Mouse (Mus musculus): ENCODE results near the gene Ccdc58. TPM values are rescaled to one million over a fixed set of nuclear protein-coding genes. Genes with fewer than 3 reads are reported as not detected.
"Not testable (repeated sequence)": the region's sequence is repeated elsewhere in the genome, so short reads cannot be mapped to it uniquely, and the experiment has no call there.

Ccdc58 gene
- polyA plus RNA-seq (2012; rRNA removed) = 19.2 and 20.5 TPM in 2 replicates

- Histone ChIP-seq H3K4me3 (replicated peaks; ENCODE audit: insufficient read depth, low read depth, low read length) (peak within 1 kb of the TSS; percentile 93), H3K4me1 (ENCODE audit: control insufficient read depth, insufficient read depth, low read length) (no peaks in the 10 kb centered on the region; the same call in 1 of the 2 replicates), H3K27me3 (ENCODE audit: control insufficient read depth, insufficient read depth, low read length) (no peaks in the 10 kb centered on the region), H3K27ac (ENCODE audit: insufficient read depth, low read length) (peak within 1 kb of the TSS; percentile 98)
- TF ChIP-seq CTCF (IDR thresholded peaks at IDR 0.05; ENCODE audit: borderline replicate concordance, insufficient read depth, low read depth, low read length) = no peak
- peak; percentile 99 for TF ChIP-seq POLR2A (IDR thresholded peaks at IDR 0.05; ENCODE audit: borderline replicate concordance, insufficient read depth, low read length)
- under 1% methylated on average over 81 of the region's 81 CpGs for WGBS
- peak; percentile 93 to 94 for DNase-seq
These were observed at the start of gene Ccdc58, which contains the start of gene Fam162a for GRCm38 (mm10) chr16:36071450-36072379. Gene Ccdc58, plus strand, starts transcription at chr16:36071685. Gene Fam162a, minus strand, starts transcription at chr16:36071594.

- 94% methylated on average over 2 of the region's 2 CpGs for WGBS
- not testable (repeated sequence) for H3K27ac ChIP-seq (ENCODE audit: insufficient read depth, low read length); H3K4me3 ChIP-seq (replicated peaks; ENCODE audit: insufficient read depth, low read depth, low read length); H3K4me1 ChIP-seq (ENCODE audit: control insufficient read depth, insufficient read depth, low read length); H3K27me3 ChIP-seq (ENCODE audit: control insufficient read depth, insufficient read depth, low read length); DNase-seq
These were observed 43.4 kb upstream of the Ccdc58 start for GRCm38 (mm10) chr16:36028120-36028519.

- TF ChIP-seq CTCF (IDR thresholded peaks at IDR 0.05; ENCODE audit: borderline replicate concordance, insufficient read depth, low read depth, low read length) (no peak), POLR2A (IDR thresholded peaks at IDR 0.05; ENCODE audit: borderline replicate concordance, insufficient read depth, low read length) (peak; percentile 91; the same call in 1 of the 2 replicates)
- under 1% methylated on average over 39 of the region's 39 CpGs for WGBS
- Histone ChIP-seq H3K4me1 (ENCODE audit: control insufficient read depth, insufficient read depth, low read length) (0 out of 2 replicates have a peak, but pooled peaks cover 3% of the 10 kb centered on the region), H3K27me3 (ENCODE audit: control insufficient read depth, insufficient read depth, low read length) (no peaks in the 10 kb centered on the region), H3K27ac (ENCODE audit: insufficient read depth, low read length) (peak within 1 kb of the TSS; percentile 67), H3K4me3 (replicated peaks; ENCODE audit: insufficient read depth, low read depth, low read length) (peak within 1 kb of the TSS; percentile 65)
- DNase-seq = peak; percentile 92 to 98
These were observed 30.6 kb upstream of the Ccdc58 start, which contains the start of gene Wdr5b for GRCm38 (mm10) chr16:36040640-36041624. Gene Wdr5b, plus strand, starts transcription at chr16:36041190.

- Histone ChIP-seq H3K4me1 (ENCODE audit: control insufficient read depth, insufficient read depth, low read length) (0 out of 2 replicates have a peak, but pooled peaks cover 3% of the 10 kb centered on the region), H3K4me3 (replicated peaks; ENCODE audit: insufficient read depth, low read depth, low read length) (peak overlapping the region; percentile 63), H3K27me3 (ENCODE audit: control insufficient read depth, insufficient read depth, low read length) (no peaks in the 10 kb centered on the region), H3K27ac (ENCODE audit: insufficient read depth, low read length) (peak overlapping the region; percentile 28; the same call in 1 of the 2 replicates)
- 22% methylated on average over 11 of the region's 11 CpGs for WGBS
- DNase-seq = no peak
- TF ChIP-seq POLR2A (IDR thresholded peaks at IDR 0.05; ENCODE audit: borderline replicate concordance, insufficient read depth, low read length) (no peak), CTCF (IDR thresholded peaks at IDR 0.05; ENCODE audit: borderline replicate concordance, insufficient read depth, low read depth, low read length) (no peak)
These were observed 29.9 kb upstream of the Ccdc58 start for GRCm38 (mm10) chr16:36041625-36042020.

GRCm38 (mm10) chr16:36043073-36043472 lies 28.4 kb upstream of the Ccdc58 start:
- 76% methylated on average over 10 of the region's 10 CpGs for WGBS
- no peak for DNase-seq
- 0 out of 2 replicates have a peak, but pooled peaks cover 3% of the 10 kb centered on the region for H3K4me1 ChIP-seq (ENCODE audit: control insufficient read depth, insufficient read depth, low read length)
- no peak overlapping the region for H3K4me3 ChIP-seq (replicated peaks; ENCODE audit: insufficient read depth, low read depth, low read length)
- TF ChIP-seq CTCF (IDR thresholded peaks at IDR 0.05; ENCODE audit: borderline replicate concordance, insufficient read depth, low read depth, low read length) (no peak), POLR2A (IDR thresholded peaks at IDR 0.05; ENCODE audit: borderline replicate concordance, insufficient read depth, low read length) (no peak)
- no peaks in the 10 kb centered on the region for H3K27me3 ChIP-seq (ENCODE audit: control insufficient read depth, insufficient read depth, low read length)
- H3K27ac ChIP-seq (ENCODE audit: insufficient read depth, low read length) = no peak overlapping the region

GRCm38 (mm10) chr16:36043964-36044363 lies 27.5 kb upstream of the Ccdc58 start:
- 0 out of 2 replicates have a peak, but pooled peaks cover 3% of the 10 kb centered on the region for H3K4me1 ChIP-seq (ENCODE audit: control insufficient read depth, insufficient read depth, low read length)
- no peak for DNase-seq
- 88% methylated on average over 4 of the region's 4 CpGs for WGBS
- H3K27me3 ChIP-seq (ENCODE audit: control insufficient read depth, insufficient read depth, low read length) = no peaks in the 10 kb centered on the region
- H3K27ac ChIP-seq (ENCODE audit: insufficient read depth, low read length) = no peak overlapping the region
- TF ChIP-seq CTCF (IDR thresholded peaks at IDR 0.05; ENCODE audit: borderline replicate concordance, insufficient read depth, low read depth, low read length) (no peak), POLR2A (IDR thresholded peaks at IDR 0.05; ENCODE audit: borderline replicate concordance, insufficient read depth, low read length) (no peak)
- no peak overlapping the region for H3K4me3 ChIP-seq (replicated peaks; ENCODE audit: insufficient read depth, low read depth, low read length)

- no peak for DNase-seq
- Histone ChIP-seq H3K4me1 (ENCODE audit: control insufficient read depth, insufficient read depth, low read length) (0 out of 2 replicates have a peak, but pooled peaks cover 3% of the 10 kb centered on the region), H3K27me3 (ENCODE audit: control insufficient read depth, insufficient read depth, low read length) (no peaks in the 10 kb centered on the region), H3K4me3 (replicated peaks; ENCODE audit: insufficient read depth, low read depth, low read length) (no peak overlapping the region), H3K27ac (ENCODE audit: insufficient read depth, low read length) (no peak overlapping the region)
- TF ChIP-seq CTCF (IDR thresholded peaks at IDR 0.05; ENCODE audit: borderline replicate concordance, insufficient read depth, low read depth, low read length) (no peak), POLR2A (IDR thresholded peaks at IDR 0.05; ENCODE audit: borderline replicate concordance, insufficient read depth, low read length) (no peak)
- 91% methylated on average over 4 of the region's 4 CpGs for WGBS
These were observed 23.9 kb upstream of the Ccdc58 start for GRCm38 (mm10) chr16:36047538-36047937.
